ENCODE assay signal across 17 mouse cellular contexts in the genomic region with DNA sequence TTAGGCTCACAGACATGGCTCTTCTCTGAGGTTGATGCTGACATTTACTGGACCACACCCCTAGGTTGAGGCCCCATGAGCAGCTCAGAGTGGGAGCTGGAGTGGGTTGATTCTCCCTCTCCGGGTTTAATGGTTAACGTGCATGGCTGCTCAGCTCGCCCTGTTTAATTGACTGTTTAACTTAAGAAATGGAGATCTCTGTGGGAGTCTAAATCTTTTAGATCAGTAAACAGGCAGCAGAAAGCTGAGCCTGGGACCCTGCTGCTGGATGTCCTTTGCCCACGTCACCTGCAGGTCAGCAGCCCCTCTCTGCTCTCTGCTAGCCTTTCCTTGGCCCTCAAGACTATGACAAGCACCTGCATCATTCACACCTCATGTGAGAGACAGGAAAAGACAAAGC. TPM values are rescaled to one million over a fixed set of nuclear protein-coding genes. Genes with fewer than 3 reads are reported as not detected.
DNase-seq lines count a peak whose midpoint lies in the region; ATAC-seq and TF ChIP-seq lines count a peak whose summit lies in the region.
"Had no signal": no experiment of that assay in that cellular context is flagged by ENCODE, and none has a peak within 500 bp of the region (broad histone marks: within the 10 kb centered on the region; RNA-seq: fewer than 3 reads in every experiment).

No protein-coding gene starts in this region.

- no peak overlapping the region for H3K4me3 ChIP-seq in liver, embryonic 11.5 days (ENCODE audit: low read depth, low read length)
- H3K4me3 ChIP-seq in liver, postnatal 0 days (ENCODE audit: low read depth, low read length): no peak overlapping the region
- H3K4me3 ChIP-seq in intestine, embryonic 14.5 days (ENCODE audit: low read depth, low read length): no peak overlapping the region
- H3K4me3 ChIP-seq: hindbrain, embryonic 12.5 days; limb, embryonic 15.5 days had no signal

- H3K27ac ChIP-seq in liver, embryonic 11.5 days (ENCODE audit: low read depth, low read length): no peak overlapping the region
- no peak overlapping the region for H3K27ac ChIP-seq in liver, postnatal 0 days (ENCODE audit: low read depth)
- peak overlapping the region; percentile 40 for H3K27ac ChIP-seq in intestine, embryonic 14.5 days (ENCODE audit: low read depth)
- H3K27ac ChIP-seq: hindbrain, embryonic 12.5 days; limb, embryonic 15.5 days had no signal

- no peak overlapping the region for H3K9ac ChIP-seq in liver, embryonic 11.5 days (ENCODE audit: low read depth, low read length)
- no peak overlapping the region for H3K9ac ChIP-seq in liver, postnatal 0 days (replicated peaks)
- no peak overlapping the region for H3K9ac ChIP-seq in intestine, embryonic 14.5 days (ENCODE audit: low read length)
- H3K9ac ChIP-seq: hindbrain, embryonic 12.5 days; limb, embryonic 15.5 days had no signal

- TF ChIP-seq EP300 in liver, postnatal 0 days (IDR thresholded peaks at IDR 0.05; ENCODE audit: low read depth): no peak

- 0 out of 2 replicates have a peak, but pooled peaks have one; percentile 28 for ATAC-seq in liver, embryonic 11.5 days (replicated peaks; ENCODE audit: low FRiP score)
- no peak for ATAC-seq in liver, postnatal 0 days
- peak; percentile 83 for ATAC-seq in intestine, embryonic 14.5 days (replicated peaks; ENCODE audit: low FRiP score, low TSS enrichment, low read depth)

- H3K4me2 ChIP-seq in liver, embryonic 11.5 days: no peak overlapping the region
- no peak overlapping the region for H3K4me2 ChIP-seq in liver, postnatal 0 days (ENCODE audit: low read depth, low read length)
- no peak overlapping the region for H3K4me2 ChIP-seq in intestine, embryonic 14.5 days (ENCODE audit: low read length)
- H3K4me2 ChIP-seq: hindbrain, embryonic 12.5 days; limb, embryonic 15.5 days had no signal

- no peaks in the 10 kb centered on the region for H3K36me3 ChIP-seq in liver, embryonic 11.5 days (ENCODE audit: control insufficient read depth, insufficient read depth, low read length)
- H3K36me3 ChIP-seq in liver, postnatal 0 days (replicated peaks; ENCODE audit: insufficient read depth, low read length): no peaks in the 10 kb centered on the region
- H3K36me3 ChIP-seq in intestine, embryonic 14.5 days (ENCODE audit: control insufficient read depth, insufficient read depth, low read length): no peaks in the 10 kb centered on the region
- H3K36me3 ChIP-seq: hindbrain, embryonic 12.5 days; limb, embryonic 15.5 days had no signal

- no peak for TF ChIP-seq CTCF in liver, postnatal 0 days (IDR thresholded peaks at IDR 0.05; ENCODE audit: low read depth)

- no peak for DNase-seq in liver, embryonic 11.5 days (ENCODE audit: low spot score)
- DNase-seq in liver, postnatal 0 days: no peak
- no peak for DNase-seq in intestine, embryonic 14.5 days (ENCODE audit: low spot score)
- DNase-seq in kidney, adult 8-10 months: peak; percentile 66 to 77
- peak; percentile 64 to 74 for DNase-seq in kidney, postnatal 36 days
- no peak for DNase-seq in cerebellum, postnatal 4 days (ENCODE audit: low spot score in 2 of 2)
- no peak for DNase-seq in gastrocnemius, postnatal 10 days
- DNase-seq in gastrocnemius, adult 8-10 months (ENCODE audit: low spot score in 2 of 2): no peak
- DNase-seq: B cell, adult 2 months; cerebellum, adult 11 months; cerebellum, postnatal 25 days; lung, postnatal 10 days; spleen, adult 18-20 months; thymus, postnatal 4 days had no signal

- WGBS in liver, embryonic 11.5 days: 57% methylated on average over 4 of the region's 4 CpGs
- WGBS in liver, postnatal 0 days (ENCODE audit: insufficient replicate concordance): 49% methylated on average over 4 of the region's 4 CpGs
- 30% methylated on average over 4 of the region's 4 CpGs for WGBS in intestine, embryonic 14.5 days

- no peaks in the 10 kb centered on the region for H3K27me3 ChIP-seq in liver, embryonic 11.5 days (replicated peaks; ENCODE audit: control insufficient read depth, insufficient read depth, low read length)
- no peaks in the 10 kb centered on the region for H3K27me3 ChIP-seq in liver, postnatal 0 days (ENCODE audit: insufficient read depth, low read length)
- H3K27me3 ChIP-seq in intestine, embryonic 14.5 days (replicated peaks; ENCODE audit: control insufficient read depth, insufficient read depth, low read length): no peaks in the 10 kb centered on the region
- H3K27me3 ChIP-seq: limb, embryonic 15.5 days had no signal

- no peaks in the 10 kb centered on the region for H3K9me3 ChIP-seq in liver, embryonic 11.5 days (ENCODE audit: control insufficient read depth, low read length)
- H3K9me3 ChIP-seq in liver, postnatal 0 days (ENCODE audit: low read length): no peaks in the 10 kb centered on the region
- H3K9me3 ChIP-seq in intestine, embryonic 14.5 days (ENCODE audit: control insufficient read depth, low read length): no peaks in the 10 kb centered on the region
- H3K9me3 ChIP-seq: hindbrain, embryonic 12.5 days; limb, embryonic 15.5 days had no signal

- peaks cover 12% of the 10 kb centered on the region for H3K4me1 ChIP-seq in liver, embryonic 11.5 days (replicated peaks; ENCODE audit: control insufficient read depth, insufficient read depth, low read length)
- peaks cover 14% of the 10 kb centered on the region for H3K4me1 ChIP-seq in liver, postnatal 0 days (ENCODE audit: insufficient read depth)
- H3K4me1 ChIP-seq in intestine, embryonic 14.5 days (replicated peaks; ENCODE audit: control insufficient read depth, insufficient read depth, low read length): peaks cover 13% of the 10 kb centered on the region

RNA-seq across cellular contexts. Expression of a gene that starts 25.6 kb away (rescaled TPM):
- 2.3 and 3.0 TPM in 2 replicates for polyA plus RNA-seq in liver, embryonic 11.5 days (2014; fragmentation: Nextera tagmentation; extraction: Ambion mirVana)
- 2.4 and 3.4 TPM in 2 replicates for polyA plus RNA-seq in liver, postnatal 0 days (2015; fragmentation: Nextera tagmentation; extraction: Ambion mirVana)
- 10.4 and 10.8 TPM in 2 replicates for polyA plus RNA-seq in intestine, embryonic 14.5 days (2014; fragmentation: Nextera tagmentation; extraction: Ambion mirVana)
- 1 to 10 TPM; 2.0 to 3.5 TPM for total RNA-seq in gastrocnemius, postnatal 10 days (2021)
- total RNA-seq in gastrocnemius, adult 8-10 months (2022): 1 to 10 TPM; 1.6 to 2.3 (median 1.7) TPM
- total RNA-seq: neutrophil, adult 5-6 weeks had no signal

Comparison
In these comparisons a context has a peak if more than half of its experiments do, and no peak if none do; other contexts are left out.
1. DNase-seq: peak in kidney, adult 8-10 months (2 of 2) and kidney, postnatal 36 days (2 of 2); none in liver, embryonic 11.5 days (single experiment), liver, postnatal 0 days (single experiment), intestine, embryonic 14.5 days (single experiment), cerebellum, postnatal 4 days (0 of 2), gastrocnemius, postnatal 10 days (single experiment) and gastrocnemius, adult 8-10 months (0 of 2).